Mouse (Mus musculus) hindbrain, embryonic 12.5 days (tissue): ENCODE measurements around the gene Limch1. TPM values are rescaled to one million over a fixed set of nuclear protein-coding genes. Genes with fewer than 3 reads are reported as not detected.
A peak's percentile ranks its signal among the peaks of the same experiment; 100 is the strongest.

Source experiments
- ATAC-seq: fragments of 200-750 bp; cut with Nextera tagmentation; 2 replicates; pipeline ENCODE4 v1.8.0; 2017; ENCODE audit warnings: moderate TSS enrichment; ENCODE audit not compliant: low FRiP score
- H3K27ac ChIP-seq: fragments of 300-500 bp; sonication (generic); 2 replicates; pipeline ENCODE4 v1.5.1; 2016; ENCODE audit warnings: mild to moderate bottlenecking
- H3K27me3 ChIP-seq: fragments of 300-500 bp; sonication (generic); 2 replicates; pipeline ENCODE4 v1.6.1; 2016; ENCODE audit warnings: mild to moderate bottlenecking
- H3K36me3 ChIP-seq: fragments of 300-500 bp; sonication (generic); 2 replicates; pipeline ENCODE4 v1.6.1; 2016; ENCODE audit warnings: mild to moderate bottlenecking
- H3K4me1 ChIP-seq: fragments of 300-500 bp; sonication (generic); 2 replicates; pipeline ENCODE4 v1.6.1; 2016
- H3K4me2 ChIP-seq: fragments of 300-500 bp; sonication (generic); replicated peaks from 2 replicates; pipeline ENCODE4 v1.6.1; 2016; ENCODE audit warnings: mild to moderate bottlenecking
- H3K4me3 ChIP-seq: fragments of 300-500 bp; sonication (generic); 2 replicates; pipeline ENCODE4 v1.5.1; 2016; ENCODE audit warnings: mild to moderate bottlenecking
- H3K9ac ChIP-seq: fragments of 300-500 bp; sonication (generic); 2 replicates; pipeline ENCODE4 v1.6.1; 2016; ENCODE audit warnings: mild to moderate bottlenecking, moderate library complexity
- H3K9me3 ChIP-seq: fragments of 300-500 bp; sonication (generic); replicated peaks from 2 replicates; pipeline ENCODE4 v1.6.1; 2016; ENCODE audit warnings: mild to moderate bottlenecking
- WGBS: fragments of 180-500 bp; shearing (Covaris S2); methylation state at CpG from one replicate; pipeline ENCODE4 v1.1.7; 2016; 5-methylcytosine and 5-hydroxymethylcytosine counted together
- polyA plus RNA-seq: library from polyadenylated mRNA; unstranded; fragments of >200 nt; fragmentation: Nextera tagmentation; extraction: Ambion mirVana; gene quantifications from 2 replicates; pipeline ENCODE4 v1.2.1, GENCODE M21; 2016

Limch1 gene
- polyA plus RNA-seq, 1 experiment from 2014 or later = 64.9 TPM

- Histone ChIP-seq H3K27ac (no peak overlapping the region), H3K27me3 (no peaks in the 10 kb centered on the region), H3K9ac (no peak overlapping the region), H3K4me2 (no peak overlapping the region), H3K9me3 (no peaks in the 10 kb centered on the region), H3K4me3 (no peak overlapping the region), H3K4me1 (peaks cover 13% of the 10 kb centered on the region), H3K36me3 (no peaks in the 10 kb centered on the region)
- 13% methylated on average over 5 of the region's 5 CpGs for WGBS
- no peak for ATAC-seq
Measured at GRCm38 (mm10) chr5:66720921-66721320, 24.7 kb upstream of the Limch1 start.

- 72% methylated on average over 9 of the region's 9 CpGs for WGBS
Measured at GRCm38 (mm10) chr5:66722586-66722985, 23.0 kb upstream of the Limch1 start.

GRCm38 (mm10) chr5:66723037-66723436 lies 22.6 kb upstream of the Limch1 start:
- H3K4me3 ChIP-seq = no peak overlapping the region
- no peaks in the 10 kb centered on the region for H3K27me3 ChIP-seq
- H3K4me2 ChIP-seq = no peak overlapping the region
- ATAC-seq = no peak
- no peaks in the 10 kb centered on the region for H3K9me3 ChIP-seq
- H3K36me3 ChIP-seq = no peaks in the 10 kb centered on the region
- H3K27ac ChIP-seq = 0 out of 2 replicates have a peak overlapping the region, but pooled peaks have one; percentile 41
- 52% methylated on average over 4 of the region's 4 CpGs for WGBS
- peaks cover 13% of the 10 kb centered on the region for H3K4me1 ChIP-seq
- no peak overlapping the region for H3K9ac ChIP-seq

More at GRCm38 (mm10) chr5:66722586-66722985, 23.0 kb upstream of the Limch1 start:
- ATAC-seq = no peak
- no peak overlapping the region for H3K4me3 ChIP-seq
- no peaks in the 10 kb centered on the region for H3K27me3 ChIP-seq
- H3K4me1 ChIP-seq = peaks cover 13% of the 10 kb centered on the region
- H3K9ac ChIP-seq = no peak overlapping the region
- no peak overlapping the region for H3K4me2 ChIP-seq
- no peaks in the 10 kb centered on the region for H3K36me3 ChIP-seq
- H3K27ac ChIP-seq = no peak overlapping the region
- H3K9me3 ChIP-seq = no peaks in the 10 kb centered on the region

GRCm38 (mm10) chr5:66723626-66724025 lies 22.0 kb upstream of the Limch1 start:
- ATAC-seq = no peak
- H3K9me3 ChIP-seq = no peaks in the 10 kb centered on the region
- no peak overlapping the region for H3K9ac ChIP-seq
- no peak overlapping the region for H3K4me2 ChIP-seq
- H3K4me1 ChIP-seq = peaks cover 13% of the 10 kb centered on the region
- no peak overlapping the region for H3K4me3 ChIP-seq
- 82% methylated on average over 3 of the region's 3 CpGs for WGBS
- H3K36me3 ChIP-seq = no peaks in the 10 kb centered on the region
- H3K27ac ChIP-seq = 0 out of 2 replicates have a peak overlapping the region, but pooled peaks have one; percentile 41
- no peaks in the 10 kb centered on the region for H3K27me3 ChIP-seq

- Histone ChIP-seq H3K9ac (no peak overlapping the region), H3K4me3 (no peak overlapping the region), H3K36me3 (no peaks in the 10 kb centered on the region), H3K9me3 (no peaks in the 10 kb centered on the region), H3K4me2 (no peak overlapping the region), H3K27ac (no peak overlapping the region), H3K4me1 (peaks cover 8% of the 10 kb centered on the region), H3K27me3 (no peaks in the 10 kb centered on the region)
- 92% methylated on average over 4 of the region's 4 CpGs for WGBS
- ATAC-seq = no peak
Measured at GRCm38 (mm10) chr5:66729306-66729705, 16.3 kb upstream of the Limch1 start.

GRCm38 (mm10) chr5:66730621-66731301 lies 14.9 kb upstream of the Limch1 start:
- 28% methylated on average over 11 of the region's 11 CpGs for WGBS
- H3K9ac ChIP-seq = no peak overlapping the region
- H3K4me1 ChIP-seq = peaks cover 8% of the 10 kb centered on the region
- H3K9me3 ChIP-seq = no peaks in the 10 kb centered on the region
- peak overlapping the region; percentile 34 for H3K4me2 ChIP-seq
- peak overlapping the region; percentile 62 for H3K27ac ChIP-seq
- peak; percentile 94 for ATAC-seq
- no peaks in the 10 kb centered on the region for H3K27me3 ChIP-seq
- no peak overlapping the region for H3K4me3 ChIP-seq
- no peaks in the 10 kb centered on the region for H3K36me3 ChIP-seq

GRCm38 (mm10) chr5:66731302-66731697 lies 14.3 kb upstream of the Limch1 start:
- H3K4me3 ChIP-seq = no peak overlapping the region
- peak; percentile 44; the same call in 1 of the 2 replicates for ATAC-seq
- no peak overlapping the region for H3K9ac ChIP-seq
- peak overlapping the region; percentile 62; the same call in 1 of the 2 replicates for H3K27ac ChIP-seq
- H3K36me3 ChIP-seq = no peaks in the 10 kb centered on the region
- peak overlapping the region; percentile 34; the same call in 1 of the 2 replicates for H3K4me2 ChIP-seq
- H3K9me3 ChIP-seq = no peaks in the 10 kb centered on the region
- peaks cover 8% of the 10 kb centered on the region for H3K4me1 ChIP-seq
- no peaks in the 10 kb centered on the region for H3K27me3 ChIP-seq
- whole genome bisulfite sequencing = 31% methylated on average over 1 of the region's 1 CpGs

- H3K4me2 ChIP-seq = no peak overlapping the region
- no peak overlapping the region for H3K27ac ChIP-seq
- H3K4me3 ChIP-seq = no peak overlapping the region
- no peaks in the 10 kb centered on the region for H3K27me3 ChIP-seq
- WGBS = 97% methylated on average over 1 of the region's 1 CpGs
- no peaks in the 10 kb centered on the region for H3K36me3 ChIP-seq
- no peak for ATAC-seq
- H3K9ac ChIP-seq = no peak overlapping the region
- peaks cover 8% of the 10 kb centered on the region for H3K4me1 ChIP-seq
- H3K9me3 ChIP-seq = no peaks in the 10 kb centered on the region
Measured at GRCm38 (mm10) chr5:66733556-66733955, 12.1 kb upstream of the Limch1 start.

GRCm38 (mm10) chr5:66739376-66739775 lies 6.3 kb upstream of the Limch1 start:
- 96% methylated on average over 3 of the region's 3 CpGs for WGBS
- Histone ChIP-seq H3K27me3 (no peaks in the 10 kb centered on the region), H3K4me3 (no peak overlapping the region), H3K27ac (no peak overlapping the region), H3K4me2 (no peak overlapping the region), H3K4me1 (no peaks in the 10 kb centered on the region), H3K36me3 (no peaks in the 10 kb centered on the region), H3K9me3 (no peaks in the 10 kb centered on the region), H3K9ac (no peak overlapping the region)
- no peak for ATAC-seq

GRCm38 (mm10) chr5:66745996-66746681 lies 512 bp downstream of the Limch1 start:
- Histone ChIP-seq H3K27me3 (no peaks in the 10 kb centered on the region), H3K9ac (peak overlapping the region; percentile 83), H3K4me3 (peak overlapping the region; percentile 69), H3K9me3 (no peaks in the 10 kb centered on the region), H3K4me1 (peaks cover 24% of the 10 kb centered on the region), H3K27ac (peak overlapping the region; percentile 81), H3K36me3 (no peaks in the 10 kb centered on the region), H3K4me2 (peak overlapping the region; percentile 90)
- under 1% methylated on average over 42 of the region's 42 CpGs for WGBS
- peak; percentile 78 for ATAC-seq

- peaks cover 30% of the 10 kb centered on the region for H3K4me1 ChIP-seq
- H3K4me3 ChIP-seq = peak overlapping the region; percentile 69
- no peaks in the 10 kb centered on the region for H3K36me3 ChIP-seq
- ATAC-seq = no peak
- no peaks in the 10 kb centered on the region for H3K27me3 ChIP-seq
- peak overlapping the region; percentile 90 for H3K4me2 ChIP-seq
- WGBS = 4% methylated on average over 11 of the region's 11 CpGs
- no peaks in the 10 kb centered on the region for H3K9me3 ChIP-seq
- H3K27ac ChIP-seq = peak overlapping the region; percentile 81; the same call in 1 of the 2 replicates
- peak overlapping the region; percentile 83 for H3K9ac ChIP-seq
Measured at GRCm38 (mm10) chr5:66746761-66747160, 1.1 kb downstream of the Limch1 start.

- Histone ChIP-seq H3K36me3 (no peaks in the 10 kb centered on the region), H3K4me2 (peak overlapping the region; percentile 90), H3K27ac (peak overlapping the region; percentile 36), H3K4me3 (peak overlapping the region; percentile 14), H3K4me1 (peaks cover 31% of the 10 kb centered on the region), H3K27me3 (no peaks in the 10 kb centered on the region), H3K9ac (no peak overlapping the region), H3K9me3 (no peaks in the 10 kb centered on the region)
- WGBS = 11% methylated on average over 10 of the region's 10 CpGs
- ATAC-seq = peak; percentile 24; the same call in 1 of the 2 replicates
Measured at GRCm38 (mm10) chr5:66747761-66748430, 2.3 kb downstream of the Limch1 start.
